Mouse (Mus musculus): ENCODE measurements at regions not wholly inside any gene's neighbourhood (a gene's known extent, or its start where the extent isn't known, plus 50 kb on each side); places are given as distances from the start of the nearest gene placed in this dataset.

DNA sequence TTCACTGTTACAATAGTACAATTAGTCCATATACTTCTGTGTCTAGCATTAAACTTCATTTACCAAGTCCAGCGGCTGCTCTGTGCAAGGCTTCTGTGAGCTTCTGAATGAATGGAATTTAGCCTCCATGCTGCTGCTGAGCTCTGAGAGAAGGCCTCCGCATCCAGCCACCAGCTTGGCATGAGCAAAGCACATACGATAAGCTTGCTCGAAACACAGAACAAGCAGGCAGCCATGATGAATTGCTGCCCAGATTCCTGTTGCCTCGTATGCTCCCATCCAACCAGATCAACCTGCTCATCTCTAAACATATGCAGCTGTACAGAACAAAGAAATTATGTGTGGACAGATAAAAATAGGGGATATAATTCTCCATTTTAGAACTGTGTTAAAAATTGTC is 140.4 kb upstream of the Tll1 start:
- intact Hi-C loops (cut with DNase I): no loop called here

DNA sequence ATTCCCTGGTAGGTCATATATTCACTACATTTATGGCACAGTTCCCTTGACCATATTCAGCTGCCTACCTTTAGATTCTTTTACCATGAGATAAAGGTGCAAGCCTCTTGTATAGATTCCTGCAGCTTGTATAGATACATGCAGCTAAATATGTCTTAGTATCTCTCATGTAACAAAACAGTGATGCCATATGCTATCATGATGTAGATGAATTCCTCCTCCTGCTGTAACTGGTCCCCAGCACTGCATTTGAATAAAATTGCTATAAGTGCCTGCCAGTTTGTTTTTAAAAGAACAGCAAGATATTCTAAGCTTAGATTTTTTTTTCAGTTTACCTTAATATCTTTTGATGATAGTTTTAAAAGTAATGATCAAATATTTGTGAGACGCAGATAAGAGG is 138.9 kb upstream of the Tll1 start:
- intact Hi-C loops (cut with DNase I): no loop called here
- no peak for DNase-seq

More for the DNA sequence above, 140.4 kb upstream of the Tll1 start:
- no peak for DNase-seq

- DNase-seq: no peak
- intact Hi-C loops (cut with DNase I): no loop called here
Observed at GRCm38 (mm10) chr8:64343600-64343999, 137.5 kb upstream of the Tll1 start.

GRCm38 (mm10) chr8:64342397-64342796 is 136.3 kb upstream of the Tll1 start:
- no peak for DNase-seq
- intact Hi-C loops (cut with DNase I): no loop called here

- peak in 1 of 2 experiments; percentile 2 for DNase-seq
- intact Hi-C loops (cut with DNase I): no loop called here
Observed at GRCm38 (mm10) chr8:64337356-64337755, 131.3 kb upstream of the Tll1 start.

DNA sequence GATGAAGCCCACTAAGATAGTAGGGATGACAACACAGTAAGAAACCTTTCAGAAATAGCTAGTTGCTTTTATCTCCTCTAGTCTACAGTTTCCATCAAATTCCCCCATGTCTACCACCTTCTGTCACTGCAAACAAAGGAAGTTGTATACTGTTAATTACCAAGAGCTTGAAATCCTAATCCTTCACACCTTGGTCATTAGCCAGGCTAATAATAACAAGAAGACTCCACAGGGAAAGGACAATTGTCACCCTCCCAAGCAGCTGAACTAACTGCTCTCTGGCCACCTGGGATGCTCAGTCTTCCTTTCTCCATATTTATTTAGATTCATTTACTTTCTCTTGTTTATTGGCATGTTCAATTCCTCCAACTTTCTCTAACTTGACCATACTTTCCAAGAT is 130.5 kb upstream of the Tll1 start:
- DNase-seq: no peak
- intact Hi-C loops (cut with DNase I): no loop called here

- intact Hi-C loops (cut with DNase I): no loop called here
- DNase-seq: no peak
Observed at GRCm38 (mm10) chr8:64335495-64335894, 129.4 kb upstream of the Tll1 start.

GRCm38 (mm10) chr8:64323985-64324384 is 117.9 kb upstream of the Tll1 start:
- no peak for DNase-seq
- intact Hi-C loops (cut with DNase I): no loop called here

GRCm38 (mm10) chr8:64320343-64320742 is 114.3 kb upstream of the Tll1 start:
- intact Hi-C loops (cut with DNase I): no loop called here
- DNase-seq: no peak

DNA sequence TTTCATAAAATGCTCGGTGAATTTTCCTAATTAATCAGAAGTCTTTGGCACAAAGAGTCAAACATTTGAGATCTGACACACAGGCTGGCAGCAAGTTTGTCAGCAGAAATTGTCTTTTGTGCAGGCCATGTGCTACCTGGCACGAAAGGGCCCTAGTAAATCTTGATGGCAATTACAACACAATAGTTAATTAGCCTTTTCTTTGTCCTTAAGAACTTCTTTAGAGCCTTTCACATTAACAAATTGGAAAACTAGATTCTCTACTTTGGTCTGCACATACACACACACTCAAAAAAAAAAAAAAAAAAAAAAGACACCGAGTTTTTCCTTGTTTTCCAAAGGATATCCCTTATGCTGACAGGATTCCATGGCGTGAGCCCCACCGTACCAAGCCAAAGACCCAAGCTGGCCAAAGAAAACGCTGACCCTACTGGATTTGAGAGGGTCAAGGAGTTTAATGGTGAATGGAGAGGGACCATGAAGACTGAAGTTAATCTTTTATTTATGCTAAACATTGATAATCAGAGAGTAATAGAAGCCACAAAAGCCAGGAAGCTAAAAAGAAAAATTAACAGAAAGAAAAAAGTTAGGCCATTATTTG is 113.2 kb upstream of the Tll1 start:
- intact Hi-C loops (cut with DNase I): loop anchor here (5.0 kb wide), 1 partner anchor 42 kb away; no protein-coding TSS in a partner anchor
- DNase-seq: no peak

DNA sequence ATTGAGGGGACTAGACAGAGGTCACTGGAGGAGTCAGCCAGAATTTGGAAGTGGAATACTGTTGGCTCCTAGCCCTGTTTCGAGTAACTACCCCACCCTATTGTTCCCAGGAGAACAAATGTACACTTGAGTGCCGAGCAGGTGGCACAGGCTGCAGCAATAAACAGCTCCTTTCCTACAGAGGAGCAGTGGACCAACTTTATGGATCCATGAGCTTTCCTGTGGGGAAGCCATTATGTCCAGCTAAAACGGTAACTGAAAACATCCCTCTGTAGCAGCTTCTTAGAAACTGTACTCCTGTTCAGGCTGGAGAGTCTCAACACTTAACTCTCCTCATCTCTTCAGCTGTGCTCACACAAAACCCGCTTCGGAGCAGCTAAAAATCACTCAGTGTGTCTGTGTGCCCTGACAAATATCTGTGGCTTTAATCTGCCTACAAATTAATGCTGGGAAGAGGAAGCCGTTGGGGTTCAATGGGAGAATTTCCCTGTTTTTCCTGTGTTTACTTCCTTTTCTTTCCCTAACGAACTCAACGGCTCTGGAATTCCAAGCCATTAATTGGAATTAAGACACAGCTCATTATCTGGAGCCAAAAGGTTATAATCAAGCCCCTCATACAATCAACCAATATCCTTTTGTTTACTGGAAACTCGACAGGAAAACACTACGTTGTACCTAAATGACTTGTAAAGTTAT is 112.6 kb upstream of the Tll1 start:
- DNase-seq: peak; percentile 7 to 13
- intact Hi-C loops (cut with DNase I): loop anchor here (5.0 kb wide), 1 partner anchor 41 kb away; no protein-coding TSS in a partner anchor

- no peak for DNase-seq
- intact Hi-C loops (cut with DNase I): loop anchor here (5.0 kb wide), 1 partner anchor 41 kb away; no protein-coding TSS in a partner anchor
Observed at GRCm38 (mm10) chr8:64317815-64318214, 111.7 kb upstream of the Tll1 start.

- DNase-seq: no peak
- intact Hi-C loops (cut with DNase I): no loop called here
Observed at GRCm38 (mm10) chr8:64307995-64308394, 101.9 kb upstream of the Tll1 start.

DNA sequence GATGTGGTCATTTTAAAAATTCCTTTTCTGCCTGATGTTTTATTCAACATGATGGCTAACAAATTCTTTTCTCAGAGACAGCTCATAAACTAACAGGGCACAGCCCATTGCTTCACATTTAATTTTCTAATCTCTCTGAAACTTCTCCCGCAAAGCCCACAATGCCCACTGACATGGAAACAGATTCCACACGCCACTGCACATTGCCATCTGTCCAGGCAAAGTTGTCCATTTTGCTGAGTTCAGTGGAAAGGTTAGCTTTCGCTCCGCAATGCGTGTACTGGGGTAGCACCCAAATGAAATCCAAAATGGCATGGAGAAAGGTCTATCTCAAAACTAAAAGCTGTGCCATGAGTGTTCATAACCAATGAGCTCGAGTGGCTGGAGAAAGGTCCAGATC is 76.7 kb upstream of the Tll1 start:
- intact Hi-C loops (cut with DNase I): no loop called here

GRCm38 (mm10) chr8:64281598-64281997 is 75.5 kb upstream of the Tll1 start:
- intact Hi-C loops (cut with DNase I): no loop called here
- no peak for DNase-seq

More for the DNA sequence above, 76.7 kb upstream of the Tll1 start:
- DNase-seq: no peak

GRCm38 (mm10) chr8:64280391-64280790 is 74.3 kb upstream of the Tll1 start:
- intact Hi-C loops (cut with DNase I): no loop called here
- no peak for DNase-seq

- DNase-seq: no peak
- intact Hi-C loops (cut with DNase I): loop anchor here (5.0 kb wide), 1 partner anchor 41 kb away; no protein-coding TSS in a partner anchor
Observed at GRCm38 (mm10) chr8:64276058-64276457, 70.0 kb upstream of the Tll1 start.

DNA sequence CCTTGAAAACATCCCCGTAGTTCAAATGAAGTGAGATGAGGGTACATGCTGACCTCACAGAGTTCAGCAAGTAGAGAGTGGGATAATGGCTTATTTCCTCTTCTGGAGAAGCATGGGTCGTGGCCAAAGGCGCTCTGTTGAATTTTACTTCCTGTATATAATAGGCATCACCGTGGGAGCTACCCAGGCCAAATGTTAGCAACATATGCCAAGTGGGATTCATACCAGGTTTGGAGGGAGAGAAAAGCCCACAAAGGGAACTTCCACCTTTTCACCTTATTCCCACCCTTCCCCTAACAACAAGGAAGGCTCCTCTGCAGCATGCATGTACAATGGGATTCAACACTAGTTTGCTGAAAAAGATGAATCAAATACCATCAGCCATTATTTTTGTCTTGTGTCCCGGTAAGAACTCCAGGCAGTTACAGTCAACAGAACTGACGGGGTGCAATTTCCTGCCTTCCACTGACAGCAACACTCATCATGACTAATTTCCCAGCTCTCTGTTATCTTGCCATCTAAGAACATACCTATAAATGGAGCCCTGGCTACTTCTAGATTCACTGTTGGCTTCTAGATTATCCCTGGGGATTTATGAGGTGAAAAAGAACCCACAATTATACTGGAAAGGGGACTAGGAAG is 59.4 kb upstream of the Tll1 start:
- no peak for DNase-seq

More for the DNA sequence above, 59.4 kb upstream of the Tll1 start:
- intact Hi-C loops (cut with DNase I): no loop called here

Data from heart, postnatal 36 days (tissue).